Mouse (Mus musculus): ENCODE data around the gene Prtn3.
A peak's percentile ranks its signal among the peaks of the same experiment; 100 is the strongest.

DNA sequence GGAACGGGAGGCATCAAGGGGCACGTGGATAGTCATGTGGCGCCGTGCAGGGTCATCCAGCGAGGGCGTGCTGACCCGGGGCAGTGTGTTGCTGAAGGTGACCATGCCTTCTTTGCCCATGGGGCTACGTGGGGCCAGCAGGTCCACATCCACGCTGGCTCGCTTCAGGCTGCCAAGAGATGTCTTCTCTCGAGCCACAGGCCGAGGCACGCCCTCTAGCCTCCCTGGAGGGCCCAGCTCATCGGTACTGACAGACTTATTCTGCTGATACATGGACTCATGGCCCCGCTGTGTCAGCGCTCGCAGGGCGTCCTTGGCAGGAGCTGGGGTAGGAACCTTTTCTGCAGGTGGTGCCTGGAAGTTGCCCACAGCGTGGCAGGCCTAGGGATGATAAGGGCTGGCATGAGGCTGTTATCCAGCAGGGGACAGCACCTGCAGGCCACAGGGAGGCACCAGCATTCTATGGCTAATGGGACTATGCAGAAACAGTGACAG lies 8.4 kb upstream of the Prtn3 start:
- TF ChIP-seq CTCF (IDR thresholded peaks at IDR 0.05; ENCODE audit: insufficient read depth, low read length) (peak; percentile 27; the same call in 1 of the 2 replicates), POLR2A (IDR thresholded peaks at IDR 0.05; ENCODE audit: borderline replicate concordance, extremely low read depth, low read depth, low read length) (no peak)
